ENCODE assay signal across 9 mouse cellular contexts in genomic region chr1:171238463-171238862, GRCm38 (mm10). TPM values are rescaled to one million over a fixed set of nuclear protein-coding genes. Genes with fewer than 3 reads are reported as not detected.
DNase-seq lines count a peak whose midpoint lies in the region; ATAC-seq and TF ChIP-seq lines count a peak whose summit lies in the region.
"Had no signal": no experiment of that assay in that cellular context is flagged by ENCODE, and none has a peak within 500 bp of the region (broad histone marks: within the 10 kb centered on the region; RNA-seq: fewer than 3 reads in every experiment).

No protein-coding gene starts in this region.

- H3K4me3 ChIP-seq in heart, adult 2 months: no peak overlapping the region
- no peak overlapping the region for H3K4me3 ChIP-seq in heart, embryonic 12.5 days
- no peak overlapping the region for H3K4me3 ChIP-seq in forebrain, embryonic 16.5 days (replicated peaks; ENCODE audit: low read length)
- no peak overlapping the region for H3K4me3 ChIP-seq in midbrain, embryonic 16.5 days (ENCODE audit: low read depth, low read length)
- H3K4me3 ChIP-seq: liver, embryonic 15.5 days had no signal

- in situ Hi-C loops in Patski (cut with MboI; ENCODE audit: low pct_unique_long_range_greater_than_20kb): no loop called here

- DNase-seq in heart, adult 2 months: peak; percentile 55 to 69
- DNase-seq in 416B (ENCODE audit: low read depth) (peak; percentile 68), Patski (ENCODE audit: low read depth, low spot score) (no peak)
- DNase-seq in left cerebral cortex, postnatal 4 days: peak; percentile 48
- DNase-seq in Muller cell, postnatal 12 days (ENCODE audit: inconsistent ontology term): no peak

- TF ChIP-seq EP300 in heart, adult 2 months (IDR thresholded peaks at IDR 0.05; ENCODE audit: insufficient read depth, low read depth, low read length): no peak

- POLR2A ChIA-PET in Patski (lab: Charles Lee): interaction anchor here (1.0 kb wide), 1 partner anchor 17 kb away, joined by 3 read pairs; no protein-coding TSS in a partner anchor

- intact Hi-C loops in heart, adult 2 months (cut with DNase I): loop anchor here (2.0 kb wide), 1 partner anchor 16 kb away; the partner anchor contains the start of gene Tomm40l
- intact Hi-C loops in left cerebral cortex, postnatal 4 days (cut with DNase I): no loop called here

- CTCF ChIA-PET in Patski (lab: Charles Lee): interaction anchor here (0.7 to 2.0 kb wide), 5 partner anchors 9 to 18 kb away, joined by 3 to 5 read pairs (median 4); partner anchors contain the start of genes Apoa2 and Ndufs2

- TF ChIP-seq POLR2A in heart, adult 2 months (IDR thresholded peaks at IDR 0.05; ENCODE audit: insufficient read depth, low read depth, low read length): no peak

- H3K9ac ChIP-seq in heart, adult 2 months (ENCODE audit: low read depth, low read length): no peak overlapping the region
- no peak overlapping the region for H3K9ac ChIP-seq in heart, embryonic 12.5 days
- no peak overlapping the region for H3K9ac ChIP-seq in forebrain, embryonic 16.5 days (replicated peaks; ENCODE audit: low read depth, low read length)
- no peak overlapping the region for H3K9ac ChIP-seq in midbrain, embryonic 16.5 days (ENCODE audit: low read depth, low read length)
- H3K9ac ChIP-seq: liver, embryonic 15.5 days had no signal

- H3K79me2 ChIP-seq in heart, adult 2 months (replicated peaks; ENCODE audit: control insufficient read depth, insufficient read depth, low read length): no peaks in the 10 kb centered on the region; the same call in none of the 2 replicates

- no peaks in the 10 kb centered on the region for H3K9me3 ChIP-seq in heart, embryonic 12.5 days (replicated peaks)
- no peaks in the 10 kb centered on the region for H3K9me3 ChIP-seq in forebrain, embryonic 16.5 days (ENCODE audit: control insufficient read depth, low read length)
- no peaks in the 10 kb centered on the region for H3K9me3 ChIP-seq in midbrain, embryonic 16.5 days (replicated peaks; ENCODE audit: control insufficient read depth, low read length, poor library complexity, severe bottlenecking)
- H3K9me3 ChIP-seq: liver, embryonic 15.5 days had no signal

- no peaks in the 10 kb centered on the region for H3K27me3 ChIP-seq in heart, adult 2 months (ENCODE audit: control insufficient read depth, insufficient read depth, low read length)
- H3K27me3 ChIP-seq in heart, embryonic 12.5 days (replicated peaks): no peaks in the 10 kb centered on the region
- H3K27me3 ChIP-seq in Patski: no peaks in the 10 kb centered on the region
- no peaks in the 10 kb centered on the region for H3K27me3 ChIP-seq in forebrain, embryonic 16.5 days (replicated peaks; ENCODE audit: control insufficient read depth, insufficient read depth, low read length)
- no peaks in the 10 kb centered on the region for H3K27me3 ChIP-seq in midbrain, embryonic 16.5 days (ENCODE audit: control insufficient read depth, insufficient read depth, low read depth, low read length)
- H3K27me3 ChIP-seq: liver, embryonic 15.5 days had no signal

- H3K36me3 ChIP-seq in heart, adult 2 months (ENCODE audit: control insufficient read depth, insufficient read depth, low read length): peaks cover 21% of the 10 kb centered on the region
- H3K36me3 ChIP-seq in heart, embryonic 12.5 days: peaks cover 95% of the 10 kb centered on the region
- peaks cover 26% of the 10 kb centered on the region for H3K36me3 ChIP-seq in forebrain, embryonic 16.5 days (ENCODE audit: control insufficient read depth, insufficient read depth)
- H3K36me3 ChIP-seq in midbrain, embryonic 16.5 days (ENCODE audit: control insufficient read depth, insufficient read depth, low read length): peaks cover 53% of the 10 kb centered on the region

- TF ChIP-seq CTCF in heart, adult 2 months (IDR thresholded peaks at IDR 0.05): peak; percentile 85
- peak; percentile 90 for TF ChIP-seq CTCF in Patski (IDR thresholded peaks at IDR 0.05)

- WGBS in heart, adult 2 months: 69% methylated on average over 14 of the region's 14 CpGs
- 73% methylated on average over 14 of the region's 14 CpGs for WGBS in heart, embryonic 12.5 days
- 71% methylated on average over 14 of the region's 14 CpGs for WGBS in forebrain, embryonic 16.5 days
- WGBS in midbrain, embryonic 16.5 days: 74% methylated on average over 14 of the region's 14 CpGs

- no peak overlapping the region for H3K27ac ChIP-seq in heart, adult 2 months
- H3K27ac ChIP-seq in heart, embryonic 12.5 days (ENCODE audit: poor library complexity, severe bottlenecking): no peak overlapping the region
- H3K27ac ChIP-seq in forebrain, embryonic 16.5 days (ENCODE audit: low read length): no peak overlapping the region
- no peak overlapping the region for H3K27ac ChIP-seq in midbrain, embryonic 16.5 days (ENCODE audit: low read length)

- ATAC-seq in heart, embryonic 12.5 days (ENCODE audit: insufficient number of reproducible peaks, low FRiP score): no peak
- ATAC-seq in Patski: no peak
- 0 out of 2 replicates have a peak, but pooled peaks have one; percentile 42 for ATAC-seq in forebrain, embryonic 16.5 days
- ATAC-seq in midbrain, embryonic 16.5 days: 0 out of 2 replicates have a peak, but pooled peaks have one; percentile 47

- no peak overlapping the region for H3K4me2 ChIP-seq in heart, embryonic 12.5 days
- H3K4me2 ChIP-seq in forebrain, embryonic 16.5 days (ENCODE audit: low read length): no peak overlapping the region
- H3K4me2 ChIP-seq in midbrain, embryonic 16.5 days (ENCODE audit: low read length): no peak overlapping the region
- H3K4me2 ChIP-seq: liver, embryonic 15.5 days had no signal

- H3K4me1 ChIP-seq in heart, adult 2 months (ENCODE audit: control insufficient read depth, insufficient read depth, low read length): peaks cover 3% of the 10 kb centered on the region; the same call in 1 of the 2 replicates
- H3K4me1 ChIP-seq in heart, embryonic 12.5 days (replicated peaks): peaks cover 12% of the 10 kb centered on the region
- H3K4me1 ChIP-seq in forebrain, embryonic 16.5 days (replicated peaks; ENCODE audit: control insufficient read depth, insufficient read depth, low read length): no peaks in the 10 kb centered on the region
- no peaks in the 10 kb centered on the region for H3K4me1 ChIP-seq in midbrain, embryonic 16.5 days (ENCODE audit: control insufficient read depth, insufficient read depth, low read length)

RNA-seq across cellular contexts. Expression of gene Fcer1g, which starts 4.3 kb away (rescaled TPM):
- 10 to 100 TPM; 12.4 to 15.3 TPM for total RNA-seq in heart, adult 2 months (2021)
- polyA plus RNA-seq in heart, adult 2 months (2012; rRNA removed): 32.7 and 50.8 TPM in 2 replicates
- polyA plus RNA-seq in heart, embryonic 12.5 days (2016; fragmentation: Nextera tagmentation; extraction: Ambion mirVana): 15.3 and 16.4 TPM in 2 replicates
- polyA plus RNA-seq in Patski (2021): 0.49 TPM
- 15.7 and 17.6 TPM in 2 replicates for polyA plus RNA-seq in forebrain, embryonic 16.5 days (2015; fragmentation: Nextera tagmentation; extraction: Ambion mirVana)
- 1 to 10 TPM; 7.1 to 8.0 TPM for total RNA-seq in left cerebral cortex, postnatal 4 days (2021)
- 15.9 and 19.3 TPM in 2 replicates for polyA plus RNA-seq in midbrain, embryonic 16.5 days (2015; fragmentation: Nextera tagmentation; extraction: Ambion mirVana)

RNA-seq across cellular contexts. Expression of gene Adamts4, which starts 11.8 kb away (rescaled TPM):
- 1 to 10 TPM in 1 of 2 experiments, under 1 TPM in 1; 0.29 to 1.5 TPM for total RNA-seq in heart, adult 2 months (2021)
- polyA plus RNA-seq in heart, adult 2 months (2012; rRNA removed): 0.92 and 0.94 TPM in 2 replicates
- 2.2 and 3.1 TPM in 2 replicates for polyA plus RNA-seq in heart, embryonic 12.5 days (2016; fragmentation: Nextera tagmentation; extraction: Ambion mirVana)
- polyA plus RNA-seq in Patski (2021): 21.8 TPM
- polyA plus RNA-seq in forebrain, embryonic 16.5 days (2015; fragmentation: Nextera tagmentation; extraction: Ambion mirVana): 7.2 and 7.6 TPM in 2 replicates
- total RNA-seq in left cerebral cortex, postnatal 4 days (2021): 1 to 10 TPM; 4.2 to 5.3 TPM
- 8.7 and 9.1 TPM in 2 replicates for polyA plus RNA-seq in midbrain, embryonic 16.5 days (2015; fragmentation: Nextera tagmentation; extraction: Ambion mirVana)

RNA-seq across cellular contexts. Expression of gene Ndufs2, which starts 12.7 kb away (rescaled TPM):
- total RNA-seq in heart, adult 2 months (2021): 1,000 to 10,000 TPM; 1,369 to 1,610 TPM
- 997 and 1,250 TPM in 2 replicates for polyA plus RNA-seq in heart, adult 2 months (2012; rRNA removed)
- 443 and 471 TPM in 2 replicates for polyA plus RNA-seq in heart, embryonic 12.5 days (2016; fragmentation: Nextera tagmentation; extraction: Ambion mirVana)
- 436 TPM for polyA plus RNA-seq in Patski (2021)
- polyA plus RNA-seq in forebrain, embryonic 16.5 days (2015; fragmentation: Nextera tagmentation; extraction: Ambion mirVana): 212 and 232 TPM in 2 replicates
- 100 to 1,000 TPM; 183 to 186 TPM for total RNA-seq in left cerebral cortex, postnatal 4 days (2021)
- polyA plus RNA-seq in midbrain, embryonic 16.5 days (2015; fragmentation: Nextera tagmentation; extraction: Ambion mirVana): 218 and 225 TPM in 2 replicates

RNA-seq across cellular contexts. Expression of gene Apoa2, which starts 13.6 kb away (rescaled TPM):
- 1 to 10 TPM; 2.1 to 2.2 TPM for total RNA-seq in heart, adult 2 months (2021)
- polyA plus RNA-seq in heart, adult 2 months (2012; rRNA removed): 3.9 and 15.3 TPM in 2 replicates
- 10.7 and 46.5 TPM in 2 replicates for polyA plus RNA-seq in heart, embryonic 12.5 days (2016; fragmentation: Nextera tagmentation; extraction: Ambion mirVana)
- not detected for polyA plus RNA-seq in Patski (2021)
- 1.4 and 2.3 TPM in 2 replicates for polyA plus RNA-seq in forebrain, embryonic 16.5 days (2015; fragmentation: Nextera tagmentation; extraction: Ambion mirVana)
- total RNA-seq in left cerebral cortex, postnatal 4 days (2021): 1 to 10 TPM; 2.6 to 3.0 TPM
- polyA plus RNA-seq in midbrain, embryonic 16.5 days (2015; fragmentation: Nextera tagmentation; extraction: Ambion mirVana): 2.1 and 3.1 TPM in 2 replicates

RNA-seq across cellular contexts. Expression of gene Tomm40l, which starts 16.1 kb away (rescaled TPM):
- 10 to 100 TPM; 79.8 to 81.6 TPM for total RNA-seq in heart, adult 2 months (2021)
- 63.9 and 83.2 TPM in 2 replicates for polyA plus RNA-seq in heart, adult 2 months (2012; rRNA removed)
- 41.8 and 43.3 TPM in 2 replicates for polyA plus RNA-seq in heart, embryonic 12.5 days (2016; fragmentation: Nextera tagmentation; extraction: Ambion mirVana)
- polyA plus RNA-seq in Patski (2021): 65.5 TPM
- polyA plus RNA-seq in forebrain, embryonic 16.5 days (2015; fragmentation: Nextera tagmentation; extraction: Ambion mirVana): 47.7 and 54.8 TPM in 2 replicates
- total RNA-seq in left cerebral cortex, postnatal 4 days (2021): 10 to 100 TPM; 50.7 to 56.9 TPM
- polyA plus RNA-seq in midbrain, embryonic 16.5 days (2015; fragmentation: Nextera tagmentation; extraction: Ambion mirVana): 46.8 and 58.3 TPM in 2 replicates

Comparison
In these comparisons a context has a peak if more than half of its experiments do, and no peak if none do; other contexts are left out.
1. DNase-seq: peak in heart, adult 2 months (2 of 2), 416B (single experiment) and left cerebral cortex, postnatal 4 days (single experiment); none in Patski (single experiment) and Muller cell, postnatal 12 days (single experiment).
2. ATAC-seq: peak in forebrain, embryonic 16.5 days (single experiment) and midbrain, embryonic 16.5 days (single experiment); none in heart, embryonic 12.5 days (single experiment) and Patski (single experiment).
3. RNA of gene Fcer1g, which starts 4.3 kb away (polyA plus RNA-seq): 32.7 to 50.8 TPM in heart, adult 2 months, 15.9 to 19.3 TPM in midbrain, embryonic 16.5 days, 15.7 to 17.6 TPM in forebrain, embryonic 16.5 days and 15.3 to 16.4 TPM in heart, embryonic 12.5 days; 0.49 TPM in Patski (single experiment); every median in the first group is over 10 times any median in the second.